Mouse (Mus musculus) thymus, adult 2 months (tissue): ENCODE results near the gene Ccdc85b.

ENCODE experiments used
- CTCF ChIP-seq: fragments of 200-500 bp; IDR thresholded peaks from 2 replicates; pipeline ENCODE4 v1.5.1; 2012; ENCODE audit warnings: mild to moderate bottlenecking, control low read depth, low read length, moderate library complexity, borderline replicate concordance; ENCODE audit not compliant: control insufficient read depth, poor library complexity, insufficient read depth; ENCODE audit errors: extremely low read depth
- POLR2A ChIP-seq: fragments of 200-500 bp; IDR thresholded peaks from 2 replicates; pipeline ENCODE4 v1.6.1; 2012; ENCODE audit warnings: mild to moderate bottlenecking, low read length, control low read depth, moderate library complexity; ENCODE audit not compliant: control insufficient read depth, poor library complexity, insufficient read depth; ENCODE audit errors: extremely low read depth

- TF ChIP-seq CTCF, result no peak
- TF ChIP-seq POLR2A, result no peak
These were observed 2.1 kb downstream of the Ccdc85b start for GRCm38 (mm10) chr19:5455568-5455967.
